Mouse (Mus musculus) left cerebral cortex, postnatal 14 days (tissue): ENCODE results near the gene Mc1r. TPM values are rescaled to one million over a fixed set of nuclear protein-coding genes. Genes with fewer than 3 reads are reported as not detected.

Source experiments
- DNase-seq, 2 experiments: peaks; one replicate each; pipeline ENCODE4 v3.0.0; 2021 to 2022; ENCODE audit warnings: low spot score in 2 of 2, mixed read lengths in 1 of 2
- intact Hi-C: fragments of 180-260 bp; cut with DNase I; formaldehyde crosslinking; loops from one replicate; pipeline ENCODE4 v1.15.1; 2025
- total RNA-seq, 2 experiments: library from RNA; stranded (reverse); gene quantifications; 2 replicates each; pipeline ENCODE4 v1.2.3; 2021

The Mc1r gene
- total RNA-seq, 2 experiments from 2014 or later = 0.09 TPM; not detected in 1

DNA sequence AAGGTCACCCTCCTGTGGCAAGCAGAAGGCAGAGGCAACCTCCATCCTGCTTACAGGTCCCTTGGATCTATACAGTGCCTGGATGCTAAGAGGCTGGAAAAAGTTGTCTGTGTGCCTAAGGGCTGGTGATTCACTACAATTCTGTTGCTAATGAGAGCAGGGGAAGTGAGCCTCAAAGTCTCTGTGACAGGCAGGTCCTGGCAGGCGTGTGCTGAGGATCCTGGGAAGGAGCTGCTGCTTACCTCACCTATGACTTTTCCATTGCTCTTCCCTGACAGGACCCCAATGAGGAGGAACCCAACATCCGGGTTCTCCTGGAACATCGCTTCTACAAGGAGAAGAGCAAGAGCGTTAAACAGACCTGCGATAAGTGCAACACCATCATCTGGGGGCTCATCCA is 47.0 kb downstream of the Mc1r start:
- intact Hi-C loops = no loop called here

DNA sequence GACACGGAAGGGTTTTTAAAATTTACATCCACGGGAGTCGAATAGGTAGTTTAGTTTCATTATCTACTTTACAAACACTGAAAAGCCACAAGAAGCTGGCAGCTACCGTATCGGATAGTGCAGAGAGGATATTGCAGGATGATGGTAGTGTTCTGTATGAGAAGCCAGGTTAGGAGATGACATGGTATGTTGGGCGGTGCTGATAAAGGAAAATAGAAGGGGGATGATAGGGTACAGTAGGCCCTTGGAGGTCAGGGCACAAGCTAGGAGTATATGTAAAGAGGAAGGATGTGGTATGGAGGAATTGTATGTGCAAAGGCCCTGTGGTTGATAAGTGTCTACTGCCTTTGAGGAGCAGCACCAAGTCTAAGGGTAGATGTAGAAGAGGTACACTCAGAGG is 47.7 kb downstream of the Mc1r start:
- no peak for DNase-seq
- intact Hi-C loops = no loop called here

More for the DNA sequence above, 47.0 kb downstream of the Mc1r start:
- DNase-seq = no peak

Other genes starting within 250 kb of the Mc1r start
- gene Sult5a1, start 248.8 kb upstream of the Mc1r start, total RNA-seq = under 1 TPM in 1 of 2 experiments, not detected in 1; 0.59 TPM
- not detected for gene Dpep1, start 220.9 kb upstream of the Mc1r start, total RNA-seq
- gene Chmp1a, start 194.3 kb upstream of the Mc1r start, total RNA-seq = 100 to 1,000 TPM in 1 of 2 experiments, 10 to 100 TPM in 1; 99.0 to 108 TPM
- 10 to 100 TPM in 1 of 2 experiments, 1 to 10 TPM in 1; 7.1 to 10.2 TPM for gene Spata33, start 194.3 kb upstream of the Mc1r start, total RNA-seq
- 10 to 100 TPM; 71.2 to 75.6 TPM for gene Cdk10, start 182.3 kb upstream of the Mc1r start, total RNA-seq
- gene Spata2l, start 170.9 kb upstream of the Mc1r start, total RNA-seq = 100 to 1,000 TPM; 125 to 142 TPM
- 10 to 100 TPM; 20.4 to 20.9 TPM for gene Zfp276, start 152.9 kb upstream of the Mc1r start, total RNA-seq
- gene Vps9d1, start 152.8 kb upstream of the Mc1r start, total RNA-seq = 10 to 100 TPM; 60.2 to 71.8 TPM
- 1 to 10 TPM; 4.1 to 6.5 TPM for gene Fanca, start 88.5 kb upstream of the Mc1r start, total RNA-seq
- gene Spire2, start 74.4 kb upstream of the Mc1r start, total RNA-seq = 10 to 100 TPM; 16.3 to 17.1 TPM
- 100 to 1,000 TPM; 541 to 593 TPM for gene Tcf25, start 33.4 kb upstream of the Mc1r start, total RNA-seq
- gene Tubb3, start 4.3 kb downstream of the Mc1r start, total RNA-seq = 100 to 1,000 TPM; 691 to 709 TPM
- gene Def8, start 16.4 kb downstream of the Mc1r start, total RNA-seq = 10 to 100 TPM; 76.1 to 76.7 TPM
- gene Afg3l1, start 70.8 kb downstream of the Mc1r start, total RNA-seq = 10 to 100 TPM; 31.6 to 36.5 TPM
- gene Dbndd1, start 108.4 kb downstream of the Mc1r start, total RNA-seq = 10 to 100 TPM; 12.4 to 12.8 TPM
- gene Gas8, start 111.7 kb downstream of the Mc1r start, total RNA-seq = 10 to 100 TPM; 25.7 to 30.7 TPM
- 10 to 100 TPM; 40.6 to 51.9 TPM for gene Rhou, start 246.8 kb downstream of the Mc1r start, total RNA-seq